Mouse (Mus musculus): ENCODE measurements around the gene Rcn2.

Gene Rcn2

DNA sequence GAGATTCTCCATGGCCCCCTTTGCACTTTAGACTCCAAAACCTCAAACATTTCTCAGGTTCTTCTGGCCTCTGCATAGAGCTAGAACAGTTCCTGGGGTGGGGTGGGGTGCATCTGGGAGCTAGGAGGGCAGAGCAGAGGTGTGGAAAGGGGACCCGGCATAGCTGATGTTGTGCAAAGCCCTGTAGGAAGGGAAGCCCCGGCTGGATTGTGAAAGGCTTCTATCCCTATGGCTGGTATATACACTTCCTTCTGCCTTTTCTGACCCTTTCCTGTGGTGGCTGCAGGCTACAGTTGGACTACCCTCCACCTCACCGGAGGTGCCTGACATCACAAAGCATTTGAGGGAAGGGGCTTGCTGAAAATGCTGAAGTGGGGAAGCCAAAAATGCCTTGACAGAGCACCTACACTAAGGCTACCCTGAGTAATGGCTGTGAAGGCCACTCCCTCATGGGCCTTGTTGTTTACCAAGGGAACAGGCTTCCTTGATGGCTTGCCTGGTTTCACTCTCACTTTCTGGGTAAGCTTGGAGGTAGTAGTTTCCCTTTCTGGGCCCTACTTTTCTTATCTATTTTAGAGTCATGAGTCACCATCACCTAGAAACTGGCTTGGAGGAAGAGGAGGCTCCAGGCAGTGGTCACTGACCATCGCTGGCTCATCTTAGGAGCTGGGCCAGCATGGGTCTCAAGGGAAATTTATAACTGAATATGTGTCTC lies 56.1 kb downstream of the Rcn2 start:
- no peak for DNase-seq (ENCODE audit: low spot score in 2 of 2)

DNA sequence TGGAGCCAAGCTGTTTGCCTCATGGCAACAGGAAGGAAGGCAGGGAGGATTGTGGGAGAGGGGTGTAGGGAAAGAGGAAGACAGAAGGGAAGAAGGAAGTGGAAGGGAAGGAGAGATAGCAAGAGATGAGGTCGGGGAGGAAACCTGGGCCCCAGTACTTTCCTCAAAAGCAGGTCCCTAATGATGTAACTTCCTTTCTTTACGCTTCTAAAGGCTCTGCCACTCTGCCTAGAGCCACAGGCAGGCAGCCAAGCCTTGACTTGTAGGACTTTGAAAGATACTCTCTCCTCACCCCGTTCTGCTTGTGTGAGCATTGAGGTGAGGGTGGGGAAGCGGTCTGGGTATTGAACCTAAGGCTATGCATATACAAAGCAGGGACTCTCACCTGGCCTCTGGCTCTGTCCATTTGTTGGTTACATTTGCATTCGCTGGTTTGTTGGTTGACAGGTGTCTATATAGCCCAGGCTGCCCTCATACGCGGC lies 58.4 kb downstream of the Rcn2 start:
- DNase-seq (ENCODE audit: low spot score in 2 of 2): no peak

DNA sequence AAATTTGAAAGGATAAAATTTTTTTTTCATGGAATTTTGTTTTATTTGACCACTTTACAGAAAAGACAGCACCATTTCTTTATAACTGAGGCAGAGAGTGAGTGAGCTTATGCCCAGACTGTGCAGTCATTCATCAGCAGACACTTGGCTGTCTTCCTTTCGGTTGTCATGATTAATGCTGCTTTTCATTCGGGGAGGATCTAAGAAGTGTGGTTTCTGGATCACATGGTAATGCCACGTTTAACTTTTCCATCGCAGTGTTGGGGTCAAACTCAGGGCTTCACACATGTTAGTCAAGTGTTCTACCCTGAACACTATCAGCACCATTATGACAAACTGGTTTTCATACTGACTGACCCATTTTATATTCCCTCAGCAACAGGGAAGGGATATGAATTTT lies 59.4 kb downstream of the Rcn2 start:
- no peak for DNase-seq (ENCODE audit: low spot score in 2 of 2)

DNA sequence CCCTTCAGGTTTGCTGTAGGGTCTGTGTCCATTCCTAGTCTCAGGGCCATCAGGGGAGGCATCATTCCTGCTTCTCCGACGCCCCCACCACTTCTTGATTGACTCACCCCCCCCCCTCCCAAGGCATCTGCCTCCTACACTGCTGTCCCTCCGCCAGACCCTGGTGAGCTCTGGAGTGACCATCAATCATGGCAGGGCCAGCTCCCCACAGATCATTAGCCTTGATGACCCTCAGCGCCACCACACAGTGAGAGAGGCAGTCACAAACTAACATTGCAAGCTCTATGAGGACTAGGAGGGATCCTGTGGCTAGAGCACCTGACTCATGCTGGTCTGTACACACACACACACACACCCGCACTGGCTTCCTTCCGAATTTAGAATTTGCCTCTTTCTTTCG lies 63.3 kb downstream of the Rcn2 start:
- no peak for DNase-seq (ENCODE audit: low spot score in 2 of 2)

DNA sequence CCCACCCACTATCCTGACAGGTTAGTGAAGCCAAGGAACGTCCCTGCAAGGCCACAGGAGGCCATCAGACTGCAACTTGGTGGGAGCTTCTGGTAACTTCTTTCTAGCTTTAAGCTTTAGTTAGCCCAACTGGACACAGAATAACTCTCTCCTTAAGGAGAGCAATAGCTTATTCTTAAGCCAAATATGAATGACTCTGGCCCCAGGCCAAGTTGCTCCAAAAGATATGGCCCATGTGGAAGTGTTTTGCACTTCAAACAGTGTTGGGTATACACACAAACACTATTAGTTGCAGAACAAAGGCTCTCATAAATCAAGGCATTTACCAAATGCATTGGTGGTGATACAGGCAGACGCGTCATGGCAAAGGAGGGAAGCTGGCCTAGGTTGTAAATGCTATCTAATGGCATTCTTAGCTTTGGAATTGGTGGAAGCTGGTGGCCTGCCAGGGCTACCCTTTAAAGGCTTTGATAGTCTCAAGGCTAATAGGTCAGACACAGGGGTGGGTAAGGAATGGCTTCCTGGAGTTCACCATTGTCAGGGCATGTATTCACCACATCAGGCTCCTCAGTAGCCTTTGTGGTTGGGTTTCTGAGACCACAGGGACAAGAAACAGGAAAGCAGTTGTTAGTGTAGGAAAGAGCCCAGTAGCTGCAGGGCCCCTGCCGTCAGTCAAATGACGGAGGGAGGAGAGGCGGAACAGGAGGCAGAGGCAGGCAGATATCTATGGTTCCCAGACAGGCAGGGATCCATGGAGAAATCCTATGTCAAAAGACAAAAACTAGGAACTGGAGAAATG lies 64.8 kb downstream of the Rcn2 start:
- no peak for DNase-seq (ENCODE audit: low spot score in 2 of 2)

DNA sequence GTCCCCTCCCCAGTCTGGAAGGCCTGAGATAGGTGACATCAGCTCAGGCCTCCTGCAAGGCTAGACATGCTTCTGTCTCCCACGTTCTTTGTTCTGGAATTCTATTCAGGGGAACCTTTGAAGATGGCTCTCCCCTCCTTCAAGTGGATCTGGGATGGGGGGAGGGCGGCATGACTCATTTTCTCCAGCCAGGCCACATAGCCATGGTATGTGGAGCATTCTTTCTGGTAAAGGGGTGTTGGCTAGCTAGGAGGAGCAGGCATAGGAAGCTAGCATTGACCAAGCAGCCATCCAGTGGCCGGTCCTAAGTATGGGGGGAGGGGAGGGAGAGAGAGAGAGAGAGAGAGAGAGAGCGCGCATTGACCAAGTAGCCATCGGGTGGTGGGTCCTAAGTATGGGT lies 65.9 kb downstream of the Rcn2 start:
- DNase-seq (ENCODE audit: low spot score in 2 of 2): no peak

DNA sequence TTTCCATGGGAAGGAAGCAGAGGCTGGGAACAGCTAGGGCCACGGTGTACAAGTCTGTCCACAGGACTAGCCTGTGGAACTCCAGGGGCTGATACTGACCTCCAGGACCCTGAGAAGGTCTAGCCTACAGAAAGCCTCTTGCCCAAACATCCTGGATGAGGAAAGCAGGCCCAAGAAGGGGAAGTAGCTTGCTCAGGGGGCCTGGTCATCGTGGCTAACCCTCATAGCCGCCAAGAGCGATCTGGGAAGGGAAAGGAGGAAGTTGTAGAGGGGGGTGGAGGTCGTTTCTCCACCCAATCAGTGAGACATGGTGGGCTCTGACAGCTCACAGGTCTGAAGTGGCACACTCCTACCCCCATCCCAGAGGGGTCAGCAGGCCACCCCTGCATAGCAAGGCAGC lies 66.5 kb downstream of the Rcn2 start:
- no peak for DNase-seq (ENCODE audit: low spot score in 2 of 2)
